Mouse (Mus musculus): ENCODE measurements at regions not wholly inside any gene's neighbourhood (a gene's known extent, or its start where the extent isn't known, plus 50 kb on each side); places are given as distances from the start of the nearest gene placed in this dataset.

GRCm38 (mm10) chr11:89932231-89932865 lies 70.3 kb downstream of the Pctp start:
- no peaks in the 10 kb centered on the region for H3K36me3 ChIP-seq
- no peak overlapping the region for H3K9ac ChIP-seq
- 68% methylated on average over 8 of the region's 8 CpGs for WGBS
- H3K4me2 ChIP-seq: no peak overlapping the region
- no peak for ATAC-seq (ENCODE audit: low FRiP score)
- H3K27me3 ChIP-seq: no peaks in the 10 kb centered on the region
- no peaks in the 10 kb centered on the region for H3K9me3 ChIP-seq
- H3K4me3 ChIP-seq: no peak overlapping the region
- H3K4me1 ChIP-seq (replicated peaks): peaks cover 16% of the 10 kb centered on the region
- no peak overlapping the region; the same call in 1 of the 2 replicates for H3K27ac ChIP-seq

GRCm38 (mm10) chr11:89929115-89929988 lies 73.3 kb downstream of the Pctp start:
- Histone ChIP-seq H3K27me3 (no peaks in the 10 kb centered on the region), H3K4me3 (no peak overlapping the region), H3K27ac (no peak overlapping the region), H3K4me2 (no peak overlapping the region), H3K4me1 (replicated peaks) (peaks cover 16% of the 10 kb centered on the region), H3K9me3 (no peaks in the 10 kb centered on the region), H3K9ac (no peak overlapping the region), H3K36me3 (no peaks in the 10 kb centered on the region)
- 91% methylated on average over 12 of the region's 12 CpGs for WGBS
- ATAC-seq (ENCODE audit: low FRiP score): no peak

GRCm38 (mm10) chr11:89927483-89928156 lies 75.1 kb downstream of the Pctp start:
- Histone ChIP-seq H3K4me3 (no peak overlapping the region), H3K27me3 (no peaks in the 10 kb centered on the region), H3K36me3 (no peaks in the 10 kb centered on the region), H3K4me2 (no peak overlapping the region), H3K4me1 (replicated peaks) (peaks cover 7% of the 10 kb centered on the region), H3K9me3 (no peaks in the 10 kb centered on the region), H3K27ac (no peak overlapping the region; the same call in 1 of the 2 replicates), H3K9ac (no peak overlapping the region)
- WGBS: 60% methylated on average over 3 of the region's 3 CpGs
- ATAC-seq (ENCODE audit: low FRiP score): no peak

GRCm38 (mm10) chr11:89922551-89922950 lies 80.1 kb downstream of the Pctp start:
- Histone ChIP-seq H3K9ac (no peak overlapping the region), H3K4me3 (no peak overlapping the region), H3K9me3 (no peaks in the 10 kb centered on the region), H3K27ac (no peak overlapping the region), H3K27me3 (no peaks in the 10 kb centered on the region), H3K36me3 (no peaks in the 10 kb centered on the region), H3K4me2 (no peak overlapping the region), H3K4me1 (replicated peaks) (peaks cover 5% of the 10 kb centered on the region; the same call in 1 of the 2 replicates)
- ATAC-seq (ENCODE audit: low FRiP score): no peak
- 78% methylated on average over 6 of the region's 6 CpGs for WGBS

- Histone ChIP-seq H3K4me3 (no peak overlapping the region), H3K9ac (no peak overlapping the region), H3K4me1 (replicated peaks) (peaks cover 5% of the 10 kb centered on the region; the same call in 1 of the 2 replicates), H3K4me2 (no peak overlapping the region), H3K9me3 (no peaks in the 10 kb centered on the region), H3K27me3 (no peaks in the 10 kb centered on the region), H3K27ac (no peak overlapping the region), H3K36me3 (no peaks in the 10 kb centered on the region)
- 60% methylated on average over 6 of the region's 6 CpGs for WGBS
- ATAC-seq (ENCODE audit: low FRiP score): no peak
Observed at GRCm38 (mm10) chr11:89921146-89921545, 81.5 kb downstream of the Pctp start.

GRCm38 (mm10) chr11:89915795-89916194 lies 86.9 kb downstream of the Pctp start:
- H3K36me3 ChIP-seq: no peaks in the 10 kb centered on the region
- no peaks in the 10 kb centered on the region for H3K4me1 ChIP-seq (replicated peaks)
- no peak overlapping the region for H3K4me3 ChIP-seq
- ATAC-seq (ENCODE audit: low FRiP score): no peak
- H3K27me3 ChIP-seq: no peaks in the 10 kb centered on the region
- no peaks in the 10 kb centered on the region for H3K9me3 ChIP-seq
- H3K9ac ChIP-seq: no peak overlapping the region
- 88% methylated on average over 4 of the region's 4 CpGs for WGBS
- no peak overlapping the region for H3K27ac ChIP-seq
- H3K4me2 ChIP-seq: no peak overlapping the region

- H3K4me1 ChIP-seq (replicated peaks): no peaks in the 10 kb centered on the region
- no peaks in the 10 kb centered on the region for H3K36me3 ChIP-seq
- 80% methylated on average over 2 of the region's 2 CpGs for WGBS
- no peak for ATAC-seq (ENCODE audit: low FRiP score)
- H3K4me2 ChIP-seq: no peak overlapping the region
- H3K27ac ChIP-seq: no peak overlapping the region
- no peak overlapping the region for H3K9ac ChIP-seq
- H3K4me3 ChIP-seq: no peak overlapping the region
- H3K9me3 ChIP-seq: no peaks in the 10 kb centered on the region
- no peaks in the 10 kb centered on the region for H3K27me3 ChIP-seq
Observed at GRCm38 (mm10) chr11:89914577-89914976, 88.1 kb downstream of the Pctp start.

GRCm38 (mm10) chr11:89901241-89901740 lies 101.4 kb downstream of the Pctp start:
- ATAC-seq (ENCODE audit: low FRiP score): no peak
- peaks cover 10% of the 10 kb centered on the region for H3K4me1 ChIP-seq (replicated peaks)
- H3K9ac ChIP-seq: no peak overlapping the region
- H3K36me3 ChIP-seq: no peaks in the 10 kb centered on the region
- no peak overlapping the region for H3K4me2 ChIP-seq
- H3K9me3 ChIP-seq: no peaks in the 10 kb centered on the region
- WGBS: 72% methylated on average over 9 of the region's 9 CpGs
- no peak overlapping the region for H3K4me3 ChIP-seq
- no peaks in the 10 kb centered on the region for H3K27me3 ChIP-seq
- no peak overlapping the region for H3K27ac ChIP-seq

DNA sequence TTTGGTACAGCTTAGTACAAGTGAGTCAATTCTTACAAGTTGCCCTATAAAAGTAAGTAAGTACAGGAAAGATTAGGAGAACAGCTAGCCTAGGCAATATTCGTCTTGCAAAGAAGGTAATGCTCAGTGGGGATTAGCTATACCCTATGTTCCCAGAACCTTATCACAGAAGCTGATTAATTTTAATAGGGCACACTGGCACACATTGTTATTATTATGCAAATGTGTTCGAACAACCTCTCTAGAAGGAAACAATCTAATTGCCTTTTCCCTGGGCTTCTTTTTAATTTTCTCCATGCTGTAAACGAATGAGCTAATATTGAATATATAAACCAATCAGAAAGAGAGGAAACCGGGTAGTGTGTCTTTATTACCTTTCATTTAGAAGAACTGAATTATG lies 104.2 kb downstream of the Pctp start:
- H3K27me3 ChIP-seq: no peaks in the 10 kb centered on the region
- no peaks in the 10 kb centered on the region for H3K36me3 ChIP-seq
- H3K4me1 ChIP-seq (replicated peaks): peaks cover 10% of the 10 kb centered on the region
- H3K9ac ChIP-seq: no peak overlapping the region
- ATAC-seq (ENCODE audit: low FRiP score): peak; percentile 63
- no peak overlapping the region for H3K27ac ChIP-seq
- no peak overlapping the region for H3K4me2 ChIP-seq
- no peak overlapping the region for H3K4me3 ChIP-seq
- H3K9me3 ChIP-seq: no peaks in the 10 kb centered on the region
- 29% methylated on average over 4 of the region's 4 CpGs for WGBS

- Histone ChIP-seq H3K9ac (no peak overlapping the region), H3K4me3 (no peak overlapping the region), H3K4me2 (no peak overlapping the region), H3K27me3 (no peaks in the 10 kb centered on the region), H3K27ac (no peak overlapping the region), H3K9me3 (no peaks in the 10 kb centered on the region), H3K4me1 (replicated peaks) (peaks cover 10% of the 10 kb centered on the region), H3K36me3 (no peaks in the 10 kb centered on the region)
- 68% methylated on average over 3 of the region's 3 CpGs for WGBS
- no peak for ATAC-seq (ENCODE audit: low FRiP score)
Observed at GRCm38 (mm10) chr11:89896854-89897253, 105.8 kb downstream of the Pctp start.

GRCm38 (mm10) chr11:89871587-89871986 lies 94.1 kb upstream of the Ankfn1 start:
- Histone ChIP-seq H3K36me3 (no peaks in the 10 kb centered on the region), H3K4me1 (replicated peaks) (no peaks in the 10 kb centered on the region), H3K27ac (no peak overlapping the region), H3K4me2 (no peak overlapping the region), H3K9ac (no peak overlapping the region), H3K4me3 (no peak overlapping the region), H3K27me3 (no peaks in the 10 kb centered on the region), H3K9me3 (no peaks in the 10 kb centered on the region)
- ATAC-seq (ENCODE audit: low FRiP score): no peak
- WGBS: 32% methylated on average over 2 of the region's 2 CpGs

GRCm38 (mm10) chr11:89867575-89867974 lies 90.1 kb upstream of the Ankfn1 start:
- H3K4me2 ChIP-seq: no peak overlapping the region
- H3K36me3 ChIP-seq: no peaks in the 10 kb centered on the region
- H3K9ac ChIP-seq: no peak overlapping the region
- H3K27me3 ChIP-seq: no peaks in the 10 kb centered on the region
- ATAC-seq (ENCODE audit: low FRiP score): no peak
- H3K9me3 ChIP-seq: no peaks in the 10 kb centered on the region
- WGBS: 50% methylated on average over 2 of the region's 2 CpGs
- H3K27ac ChIP-seq: no peak overlapping the region
- no peak overlapping the region for H3K4me3 ChIP-seq
- no peaks in the 10 kb centered on the region for H3K4me1 ChIP-seq (replicated peaks)
